Mouse (Mus musculus): ENCODE measurements around the gene Prmt3.
A peak's percentile ranks its signal among the peaks of the same experiment; 100 is the strongest.

Gene Prmt3

GRCm38 (mm10) chr7:49853342-49854181, 75.4 kb downstream of the Prmt3 start:
- DNase-seq (ENCODE audit: low read depth, low spot score) = no peak

- DNase-seq (ENCODE audit: low read depth, low spot score) = no peak
Measured at GRCm38 (mm10) chr7:49857347-49857746, 79.2 kb downstream of the Prmt3 start.

- DNase-seq (ENCODE audit: low read depth, low spot score) = no peak
Measured at GRCm38 (mm10) chr7:49858257-49858656, 80.1 kb downstream of the Prmt3 start.

DNA sequence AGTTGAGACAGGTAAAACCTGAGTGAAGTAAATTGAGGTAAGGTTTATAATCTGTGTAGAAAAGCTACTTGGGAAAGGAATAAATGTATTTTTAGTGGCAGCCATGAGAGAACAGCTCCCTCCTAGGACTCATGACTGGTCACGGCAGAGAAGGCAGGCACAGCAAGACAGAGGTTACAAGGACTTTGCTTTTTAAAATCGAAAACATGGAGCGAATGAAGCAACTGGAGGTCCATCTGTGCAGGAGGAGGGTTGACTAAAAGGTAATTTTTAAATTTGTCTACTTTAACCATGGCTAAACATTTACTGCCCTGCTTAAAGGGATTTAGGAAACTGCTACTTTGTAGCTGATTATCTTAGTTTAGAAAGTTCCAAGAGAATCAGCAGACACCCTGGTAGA, 81.7 kb downstream of the Prmt3 start:
- no peak for DNase-seq (ENCODE audit: low read depth, low spot score)

GRCm38 (mm10) chr7:49861196-49861595, 83.0 kb downstream of the Prmt3 start:
- DNase-seq (ENCODE audit: low read depth, low spot score) = no peak

DNA sequence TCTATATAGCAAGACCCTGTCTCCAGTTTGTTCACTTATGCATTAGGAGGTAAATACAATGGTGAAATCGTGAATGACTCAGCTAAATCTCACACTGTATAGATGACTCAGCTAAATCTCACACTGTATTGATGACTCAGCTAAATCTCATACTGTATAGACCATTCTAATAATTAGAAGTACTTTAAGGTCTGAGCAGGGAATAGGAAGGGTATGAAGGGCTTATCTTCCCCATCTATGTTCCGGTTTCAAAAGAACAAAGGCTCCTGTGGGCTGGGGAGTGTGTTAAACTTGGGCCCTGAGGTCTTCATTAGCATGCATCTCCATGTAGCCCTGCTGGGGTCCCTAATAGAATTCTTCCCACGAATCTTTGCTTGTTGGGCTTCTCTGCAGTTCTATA, 85.6 kb downstream of the Prmt3 start:
- no peak for DNase-seq (ENCODE audit: low read depth, low spot score)

- DNase-seq (ENCODE audit: low read depth, low spot score) = no peak
Measured at GRCm38 (mm10) chr7:49869656-49870055, 91.5 kb downstream of the Prmt3 start.

DNA sequence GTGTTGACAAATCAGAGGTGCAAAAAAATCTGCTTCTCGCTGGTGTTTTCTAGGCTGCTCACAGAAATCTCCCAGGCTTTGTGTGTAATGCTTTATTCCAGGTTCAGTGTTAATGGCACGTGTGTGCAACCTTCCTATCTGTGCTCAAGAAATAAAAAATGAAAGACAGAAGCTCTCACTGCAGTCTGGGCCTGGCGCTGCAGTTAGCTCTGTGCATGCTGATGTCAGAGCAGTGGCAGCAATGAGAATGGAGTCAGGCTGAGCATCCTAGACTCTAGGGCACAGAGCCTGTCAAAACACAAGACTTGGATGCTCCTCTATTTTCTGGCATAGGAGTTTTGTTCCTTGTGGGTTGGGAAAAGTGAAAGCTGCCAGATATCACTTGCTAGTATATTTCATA, 92.1 kb downstream of the Prmt3 start:
- peak; percentile 12 for DNase-seq (ENCODE audit: low read depth, low spot score)

DNA sequence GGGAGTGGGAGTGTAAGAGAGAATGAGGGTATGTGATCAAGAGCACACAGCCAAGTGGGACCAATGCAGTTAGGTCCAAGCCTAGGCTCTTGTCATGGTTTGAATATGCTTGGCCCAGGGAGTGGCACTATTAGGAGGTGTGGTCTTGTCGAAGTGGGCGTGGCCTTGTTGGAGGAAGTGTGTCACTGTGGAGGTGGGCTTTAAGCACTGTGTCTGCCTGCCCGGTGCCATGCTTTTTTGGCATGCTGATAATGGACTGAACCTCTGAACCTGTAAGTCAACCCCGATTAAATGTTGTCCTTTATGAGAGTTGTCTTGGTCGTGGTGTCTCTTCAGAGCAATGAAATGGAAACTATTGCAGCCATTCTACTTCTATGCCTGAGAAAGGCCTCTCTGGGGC, 99.2 kb downstream of the Prmt3 start:
- no peak for DNase-seq (ENCODE audit: low read depth, low spot score)

- DNase-seq (ENCODE audit: low read depth, low spot score) = no peak
Measured at GRCm38 (mm10) chr7:49879051-49879450, 100.9 kb downstream of the Prmt3 start.

- DNase-seq (ENCODE audit: low read depth, low spot score) = no peak
Measured at GRCm38 (mm10) chr7:49879998-49880707, 102.0 kb downstream of the Prmt3 start.

DNA sequence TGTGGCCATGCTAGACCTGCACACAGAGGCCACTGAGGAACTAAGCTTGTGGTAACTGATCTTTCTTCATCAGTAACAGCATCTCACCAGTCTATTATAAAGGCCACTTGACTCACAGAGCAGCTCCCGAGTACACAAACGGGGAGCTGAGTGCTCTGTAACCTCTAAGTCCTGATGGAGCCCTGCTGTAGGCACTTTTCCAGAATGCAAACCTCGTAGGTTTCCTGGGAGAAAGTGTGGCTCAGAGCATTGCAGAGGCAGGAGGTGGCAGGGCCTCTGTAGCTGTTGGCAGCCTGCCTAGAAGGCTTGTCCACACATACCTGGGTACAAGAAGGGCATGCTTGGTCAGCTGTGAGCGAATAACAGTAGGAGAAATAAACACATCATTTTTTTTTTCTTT, 104.1 kb downstream of the Prmt3 start:
- DNase-seq (ENCODE audit: low read depth, low spot score) = peak; percentile 9

- peak; percentile 23 for DNase-seq (ENCODE audit: low read depth, low spot score)
Measured at GRCm38 (mm10) chr7:49882694-49883389, 104.7 kb downstream of the Prmt3 start.

GRCm38 (mm10) chr7:49887776-49888390, 109.7 kb downstream of the Prmt3 start:
- DNase-seq (ENCODE audit: low read depth, low spot score) = no peak

DNA sequence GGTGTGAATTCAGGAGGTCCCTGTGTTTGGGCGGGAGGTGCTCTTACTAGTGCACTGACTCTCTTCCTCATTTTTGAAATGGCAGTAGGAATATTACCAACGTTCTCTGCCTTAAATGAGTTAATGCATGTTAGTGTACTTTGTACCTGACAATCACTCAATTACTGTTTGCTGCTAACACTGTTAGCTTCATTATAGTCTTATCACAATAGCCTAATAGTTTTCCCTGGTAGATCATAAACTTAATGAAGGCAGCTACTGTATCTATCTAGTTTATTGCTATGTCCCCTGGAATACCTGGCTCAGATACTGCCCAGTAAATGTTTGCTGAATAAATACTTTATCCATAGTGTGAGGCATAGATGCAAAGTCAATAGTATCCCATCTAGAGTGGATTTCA, 116.6 kb downstream of the Prmt3 start:
- no peak for DNase-seq (ENCODE audit: low read depth, low spot score)

GRCm38 (mm10) chr7:49895296-49895695, 117.2 kb downstream of the Prmt3 start:
- no peak for DNase-seq (ENCODE audit: low read depth, low spot score)

GRCm38 (mm10) chr7:49902003-49902552, 123.9 kb downstream of the Prmt3 start:
- DNase-seq (ENCODE audit: low read depth, low spot score) = no peak

- no peak for DNase-seq (ENCODE audit: low read depth, low spot score)
Measured at GRCm38 (mm10) chr7:49907191-49908171, 129.3 kb downstream of the Prmt3 start.
